Mouse (Mus musculus) retina, postnatal 7 days (tissue): ENCODE measurements around the gene Tsr2.

Experiments used
- DNase-seq: peaks from one replicate; pipeline ENCODE4 v3.0.0-alpha.2; 2012; ENCODE audit warnings: low read depth, low spot score

The Tsr2 gene

DNA sequence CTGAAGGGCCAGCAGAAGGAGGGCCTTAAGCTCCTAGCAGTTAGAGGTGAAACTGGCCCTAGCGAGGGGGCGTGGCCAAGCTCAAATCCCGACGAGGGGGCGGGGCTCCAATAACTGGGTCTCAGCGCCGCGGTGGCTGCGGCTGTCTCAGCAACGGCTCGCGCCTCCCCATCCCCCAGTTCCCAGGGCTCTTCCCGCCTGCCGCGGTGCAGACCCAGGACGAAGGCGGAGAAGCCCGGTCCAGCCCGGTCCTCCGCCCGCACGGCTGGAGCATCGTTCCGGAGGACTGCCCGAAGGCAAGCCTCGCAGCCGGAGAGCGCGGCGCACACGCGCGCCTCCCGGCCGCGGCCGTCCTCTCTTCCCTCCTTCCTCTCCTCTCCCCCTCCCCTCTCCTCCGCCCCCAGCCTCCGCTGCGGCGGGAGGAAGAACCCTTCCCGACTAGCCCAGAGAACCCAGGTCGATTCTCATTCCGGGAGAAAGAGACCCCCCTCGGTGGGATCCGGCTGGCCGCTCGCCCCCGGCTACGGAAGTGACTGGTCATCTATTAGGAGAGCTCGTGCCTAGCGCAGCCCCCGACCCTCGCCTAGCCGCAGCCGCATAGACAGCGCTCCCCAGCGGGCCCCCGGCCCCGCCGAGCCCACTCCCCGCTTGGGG lies 49.4 kb downstream of the Tsr2 start:
- peak; percentile 68 for DNase-seq

DNA sequence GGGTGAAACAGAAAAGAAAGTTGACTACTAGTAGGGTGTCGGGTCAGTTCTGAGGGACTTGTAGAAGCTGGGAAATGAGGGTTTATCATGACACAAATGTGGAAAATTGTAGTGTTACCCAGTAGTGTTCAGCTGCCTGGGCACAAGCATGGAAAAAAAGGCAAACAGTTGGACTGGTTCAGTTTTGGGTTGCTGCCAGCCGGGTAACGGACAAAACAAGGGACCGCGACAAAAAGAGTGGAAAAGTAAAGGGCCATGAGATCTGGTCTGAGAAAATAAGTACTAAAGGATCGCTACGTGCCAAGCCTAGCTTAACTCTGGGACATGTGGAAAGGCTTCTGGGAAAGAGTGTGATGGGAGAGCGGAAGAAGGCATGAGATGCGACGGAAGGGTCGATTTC lies 50.0 kb downstream of the Tsr2 start:
- DNase-seq: no peak

- no peak for DNase-seq
These were observed 50.5 kb downstream of the Tsr2 start, which contains the start of gene Fgd1 for GRCm38 (mm10) chrX:151045850-151046249. Fgd1 (plus strand) TSS chrX:151046150.

DNA sequence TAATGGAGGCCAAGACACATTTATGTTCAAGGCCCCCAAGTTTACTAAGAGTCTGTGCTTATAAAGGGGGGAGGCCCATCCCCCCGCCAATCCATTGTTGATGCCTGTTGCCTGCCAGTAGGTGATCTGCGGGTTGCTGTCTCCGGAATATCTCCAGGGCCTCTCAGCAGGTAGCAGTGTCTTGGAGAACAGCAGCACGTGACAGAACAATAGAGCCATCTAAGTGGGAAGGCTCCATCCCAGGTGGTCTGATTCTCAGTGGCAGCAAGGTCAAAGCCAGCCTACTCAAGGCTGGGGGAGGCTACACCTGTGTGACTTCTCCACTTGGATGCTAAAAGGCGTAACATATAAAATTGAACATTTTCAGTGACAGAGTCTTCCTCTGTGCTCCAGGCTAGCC lies 55.1 kb downstream of the Tsr2 start:
- DNase-seq: no peak
